Mouse (Mus musculus): ENCODE measurements around the gene Gpr84.

Gene Gpr84

GRCm38 (mm10) chr15:103336996-103337667, 26.7 kb upstream of the Gpr84 start:
- DNase-seq (ENCODE audit: extremely low read depth, insufficient read length, low spot score): no peak

- DNase-seq (ENCODE audit: extremely low read depth, insufficient read length, low spot score): no peak
Measured at GRCm38 (mm10) chr15:103335488-103336235, 25.2 kb upstream of the Gpr84 start.

GRCm38 (mm10) chr15:103335040-103335439, 24.6 kb upstream of the Gpr84 start:
- no peak for DNase-seq (ENCODE audit: extremely low read depth, insufficient read length, low spot score)

- DNase-seq (ENCODE audit: extremely low read depth, insufficient read length, low spot score): no peak
Measured at GRCm38 (mm10) chr15:103334194-103334593, 23.8 kb upstream of the Gpr84 start.

- no peak for DNase-seq (ENCODE audit: extremely low read depth, insufficient read length, low spot score)
Measured at GRCm38 (mm10) chr15:103333738-103334137, 23.3 kb upstream of the Gpr84 start.

GRCm38 (mm10) chr15:103333081-103333615, 22.7 kb upstream of the Gpr84 start:
- DNase-seq (ENCODE audit: extremely low read depth, insufficient read length, low spot score): no peak

GRCm38 (mm10) chr15:103323455-103324247, 13.2 kb upstream of the Gpr84 start:
- peak; percentile 83 for DNase-seq (ENCODE audit: extremely low read depth, insufficient read length, low spot score)

GRCm38 (mm10) chr15:103323070-103323454, 12.7 kb upstream of the Gpr84 start:
- no peak for DNase-seq (ENCODE audit: extremely low read depth, insufficient read length, low spot score)

GRCm38 (mm10) chr15:103322396-103322795, 12.0 kb upstream of the Gpr84 start:
- no peak for DNase-seq (ENCODE audit: extremely low read depth, insufficient read length, low spot score)

- DNase-seq (ENCODE audit: extremely low read depth, insufficient read length, low spot score): no peak
Measured at GRCm38 (mm10) chr15:103321076-103321475, 10.7 kb upstream of the Gpr84 start.

- DNase-seq (ENCODE audit: extremely low read depth, insufficient read length, low spot score): no peak
Measured at GRCm38 (mm10) chr15:103318201-103318816, 7.9 kb upstream of the Gpr84 start.

GRCm38 (mm10) chr15:103317731-103318130, 7.3 kb upstream of the Gpr84 start:
- DNase-seq (ENCODE audit: extremely low read depth, insufficient read length, low spot score): no peak

GRCm38 (mm10) chr15:103317120-103317519, 6.7 kb upstream of the Gpr84 start:
- no peak for DNase-seq (ENCODE audit: extremely low read depth, insufficient read length, low spot score)

GRCm38 (mm10) chr15:103315979-103316776, 5.8 kb upstream of the Gpr84 start:
- DNase-seq (ENCODE audit: extremely low read depth, insufficient read length, low spot score): no peak

GRCm38 (mm10) chr15:103315011-103315502, 4.6 kb upstream of the Gpr84 start:
- DNase-seq (ENCODE audit: extremely low read depth, insufficient read length, low spot score): peak; percentile 32

- no peak for DNase-seq (ENCODE audit: extremely low read depth, insufficient read length, low spot score)
Measured at GRCm38 (mm10) chr15:103314181-103314580, 3.8 kb upstream of the Gpr84 start.

GRCm38 (mm10) chr15:103313495-103314095, 3.2 kb upstream of the Gpr84 start:
- DNase-seq (ENCODE audit: extremely low read depth, insufficient read length, low spot score): no peak

- no peak for DNase-seq (ENCODE audit: extremely low read depth, insufficient read length, low spot score)
Measured at GRCm38 (mm10) chr15:103308876-103309580, 1.4 kb downstream of the Gpr84 start.

All from 3134 (cell line).